Mouse (Mus musculus) stomach, postnatal 0 days (tissue): ENCODE data around the gene Sugct. TPM values are rescaled to one million over a fixed set of nuclear protein-coding genes. Genes with fewer than 3 reads are reported as not detected.

Experiments used
- ATAC-seq: fragments of 200-750 bp; cut with Nextera tagmentation; 2 replicates; pipeline ENCODE4 v1.8.0; 2017; ENCODE audit not compliant: low FRiP score, low TSS enrichment
- DNase-seq: peaks from one replicate; pipeline ENCODE4 v3.0.0-alpha.2; 2016; ENCODE audit warnings: low spot score
- H3K27ac ChIP-seq: fragments of 300-500 bp; sonication (generic); replicated peaks from 2 replicates; pipeline ENCODE4 v1.5.1; 2014; ENCODE audit warnings: mild to moderate bottlenecking, control low read depth
- H3K27me3 ChIP-seq: fragments of 300-500 bp; sonication (generic); 2 replicates; pipeline ENCODE4 v1.6.1; 2014; ENCODE audit warnings: low read length; ENCODE audit not compliant: control insufficient read depth, insufficient read depth
- H3K36me3 ChIP-seq: fragments of 300-500 bp; sonication (generic); 2 replicates; pipeline ENCODE4 v1.6.1; 2014; ENCODE audit warnings: low read length, mixed read lengths; ENCODE audit not compliant: control insufficient read depth, insufficient read depth
- H3K4me1 ChIP-seq: fragments of 300-500 bp; sonication (generic); replicated peaks from 2 replicates; pipeline ENCODE4 v1.6.1; 2014; ENCODE audit warnings: antibody characterized with exemption; ENCODE audit not compliant: control insufficient read depth, insufficient read depth
- H3K4me2 ChIP-seq: fragments of 300-500 bp; sonication (generic); replicated peaks from 2 replicates; pipeline ENCODE4 v1.6.1; 2014; ENCODE audit warnings: low read depth, mild to moderate bottlenecking, control low read depth, moderate library complexity
- H3K4me3 ChIP-seq: fragments of 300-500 bp; sonication (generic); 2 replicates; pipeline ENCODE4 v1.5.1; 2014; ENCODE audit warnings: low read depth, low read length, control low read depth
- H3K9ac ChIP-seq: fragments of 300-500 bp; sonication (generic); 2 replicates; pipeline ENCODE4 v1.6.1; 2014; ENCODE audit warnings: mild to moderate bottlenecking, low read length, control low read depth, mixed read lengths
- H3K9me3 ChIP-seq: fragments of 300-500 bp; sonication (generic); 2 replicates; pipeline ENCODE4 v1.6.1; 2016; ENCODE audit warnings: low read length; ENCODE audit not compliant: control insufficient read depth
- CTCF ChIP-seq: IDR thresholded peaks from 2 replicates; pipeline ENCODE4 v1.5.1; 2016; ENCODE audit warnings: antibody characterized with exemption, low read depth, mild to moderate bottlenecking, moderate library complexity
- EP300 ChIP-seq: optimal IDR thresholded peaks from 2 replicates; pipeline ENCODE3; 2016; ENCODE audit warnings: antibody characterized with exemption
- WGBS: fragments of 180-500 bp; shearing (Covaris S2); extraction: QIAGEN DNeasy Blood & Tissue Kit; methylation state at CpG from one replicate; pipeline ENCODE4 v1.1.7; 2014; 5-methylcytosine and 5-hydroxymethylcytosine counted together
- polyA plus RNA-seq: library from polyadenylated mRNA; unstranded; fragments of >200 nt; fragmentation: Nextera tagmentation; extraction: Ambion mirVana; gene quantifications from 2 replicates; pipeline ENCODE4 v1.2.1, GENCODE M21; 2015

Gene Sugct
- polyA plus RNA-seq, 1 experiment from 2014 or later = 6.1 TPM

DNA sequence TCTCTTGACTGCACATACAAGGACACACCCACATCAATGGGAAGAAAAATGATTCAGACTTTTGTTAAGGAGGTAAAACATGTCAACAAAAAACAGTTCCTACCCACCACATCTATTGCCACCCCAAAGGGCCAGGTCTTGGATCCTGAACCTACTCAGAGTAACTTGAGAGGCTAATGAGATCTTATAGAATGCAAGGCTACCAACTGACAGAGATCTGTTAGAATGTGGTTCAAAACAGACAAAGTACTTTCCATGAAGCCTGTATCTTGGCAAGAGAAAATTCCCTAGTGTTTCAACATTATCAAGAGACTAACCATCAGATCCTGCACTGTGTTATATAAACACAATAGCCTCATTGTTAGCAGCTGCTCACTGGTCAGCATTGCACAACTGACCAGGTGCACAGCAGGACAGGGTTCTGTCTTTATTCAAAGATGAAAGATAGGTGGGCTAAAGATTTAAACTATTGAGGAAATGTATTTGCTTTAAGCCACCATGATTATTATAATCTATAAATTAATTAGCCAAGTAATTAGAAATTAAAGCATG, 548.8 kb downstream of the Sugct start:
- Histone ChIP-seq H3K9me3 (no peaks in the 10 kb centered on the region), H3K27me3 (no peaks in the 10 kb centered on the region), H3K9ac (no peak overlapping the region), H3K36me3 (no peaks in the 10 kb centered on the region), H3K4me3 (no peak overlapping the region), H3K4me1 (no peaks in the 10 kb centered on the region), H3K27ac (no peak overlapping the region), H3K4me2 (no peak overlapping the region)
- DNase-seq (no peak), ATAC-seq (no peak)
- TF ChIP-seq CTCF (no peak), EP300 (no peak)

DNA sequence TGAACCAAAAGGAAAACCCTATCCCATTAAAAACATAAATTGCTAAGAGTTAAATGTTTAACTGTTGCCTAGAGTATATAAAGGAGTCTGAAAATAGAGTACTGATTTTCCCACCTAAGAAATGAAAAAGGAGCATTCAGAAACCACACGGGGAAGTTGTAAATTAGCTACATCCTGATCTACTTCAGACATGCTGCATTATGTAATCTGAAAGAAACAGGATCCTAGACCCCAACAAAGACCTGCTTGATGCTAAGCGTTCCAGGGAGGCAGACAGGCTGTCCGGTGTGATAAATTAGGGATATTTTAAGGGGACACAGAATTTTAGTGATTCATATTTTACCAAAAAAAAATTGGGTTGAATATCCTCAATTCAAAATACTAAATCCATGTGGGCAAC, 579.3 kb downstream of the Sugct start:
- no peak for ATAC-seq
- no peak for TF ChIP-seq CTCF
- no peak for TF ChIP-seq EP300
- Histone ChIP-seq H3K4me1 (no peaks in the 10 kb centered on the region), H3K9ac (no peak overlapping the region), H3K4me2 (no peak overlapping the region), H3K4me3 (no peak overlapping the region), H3K9me3 (no peaks in the 10 kb centered on the region), H3K27ac (no peak overlapping the region), H3K27me3 (no peaks in the 10 kb centered on the region), H3K36me3 (no peaks in the 10 kb centered on the region)
- 56% methylated on average over 3 of the region's 3 CpGs for WGBS
- no peak for DNase-seq

DNA sequence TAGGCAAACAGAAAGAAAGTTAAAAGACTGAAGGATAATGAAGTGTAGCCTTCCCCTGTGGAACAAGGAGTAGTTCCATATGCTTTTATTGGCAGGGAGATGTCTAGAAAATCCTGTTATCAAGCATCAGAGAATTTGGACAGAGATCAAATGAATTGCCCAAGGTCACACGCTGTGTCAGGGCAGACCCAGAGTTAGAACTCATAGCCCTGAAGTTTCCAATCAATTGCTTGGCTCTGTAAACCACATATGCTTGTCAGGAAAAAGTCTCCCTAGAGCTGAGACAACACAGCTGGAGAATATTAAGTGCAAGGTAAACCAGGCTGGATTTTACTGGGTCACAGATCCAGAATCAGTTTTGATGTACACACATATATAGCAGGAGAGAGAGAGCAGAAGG, 593.0 kb downstream of the Sugct start:
- no peak overlapping the region for H3K9ac ChIP-seq
- ATAC-seq (no peak), DNase-seq (no peak)
- H3K4me3 ChIP-seq = no peak overlapping the region
- no peak overlapping the region for H3K27ac ChIP-seq
- no peaks in the 10 kb centered on the region for H3K9me3 ChIP-seq
- no peak overlapping the region for H3K4me2 ChIP-seq
- 63% methylated on average over 1 of the region's 1 CpGs for WGBS
- TF ChIP-seq CTCF (no peak), EP300 (no peak)
- no peaks in the 10 kb centered on the region for H3K27me3 ChIP-seq
- no peaks in the 10 kb centered on the region for H3K4me1 ChIP-seq
- H3K36me3 ChIP-seq = no peaks in the 10 kb centered on the region

DNA sequence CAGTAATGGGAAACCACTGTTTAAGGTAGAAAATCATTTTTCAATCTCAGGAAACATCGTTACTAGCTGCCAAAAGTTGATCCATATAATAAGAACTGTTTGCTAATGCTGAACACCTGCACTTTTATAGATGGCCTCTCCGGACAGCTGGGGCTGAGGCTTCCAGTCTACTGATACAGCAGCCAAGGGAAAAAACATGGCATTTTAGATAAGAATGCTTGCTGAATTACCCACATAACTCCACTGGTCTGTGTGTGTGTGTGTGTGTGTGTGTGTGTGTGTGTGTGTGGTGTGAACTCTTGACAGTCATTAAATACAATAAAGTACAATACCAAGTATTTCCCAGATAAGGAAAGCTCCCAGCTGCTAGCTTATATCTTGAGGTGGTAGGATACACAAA, 608.8 kb downstream of the Sugct start:
- Histone ChIP-seq H3K9ac (no peak overlapping the region), H3K36me3 (no peaks in the 10 kb centered on the region), H3K4me1 (no peaks in the 10 kb centered on the region), H3K9me3 (no peaks in the 10 kb centered on the region), H3K27ac (no peak overlapping the region), H3K27me3 (no peaks in the 10 kb centered on the region), H3K4me2 (no peak overlapping the region), H3K4me3 (no peak overlapping the region)
- 13% methylated on average over 2 of the region's 2 CpGs for WGBS
- DNase-seq (no peak), ATAC-seq (no peak)
- TF ChIP-seq CTCF (no peak), EP300 (no peak)

DNA sequence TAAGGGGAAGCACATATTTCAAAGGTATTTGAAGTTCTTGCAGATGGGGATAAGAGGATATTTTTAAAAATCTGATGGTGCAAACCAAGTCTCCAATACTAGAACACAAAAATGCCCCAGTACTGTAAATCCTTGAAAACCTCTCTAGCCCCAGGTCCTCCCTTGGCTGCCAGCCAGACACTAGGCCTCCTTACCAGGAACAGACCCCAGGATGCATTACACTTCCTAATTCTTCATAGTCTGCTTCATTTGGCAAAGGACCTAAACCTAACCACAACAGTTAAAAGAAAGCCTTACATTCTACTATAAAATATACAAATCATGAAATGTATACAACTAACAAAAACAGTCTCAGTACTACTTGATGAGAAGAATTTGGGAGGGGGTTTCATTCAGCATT, 609.2 kb downstream of the Sugct start:
- no peak overlapping the region for H3K4me2 ChIP-seq
- no peak overlapping the region for H3K9ac ChIP-seq
- no peak for DNase-seq
- no peak overlapping the region for H3K27ac ChIP-seq
- no peaks in the 10 kb centered on the region for H3K9me3 ChIP-seq
- H3K36me3 ChIP-seq = no peaks in the 10 kb centered on the region
- no peak for ATAC-seq
- H3K4me1 ChIP-seq = no peaks in the 10 kb centered on the region
- H3K27me3 ChIP-seq = no peaks in the 10 kb centered on the region
- no peak for TF ChIP-seq EP300
- no peak for TF ChIP-seq CTCF
- H3K4me3 ChIP-seq = no peak overlapping the region

DNA sequence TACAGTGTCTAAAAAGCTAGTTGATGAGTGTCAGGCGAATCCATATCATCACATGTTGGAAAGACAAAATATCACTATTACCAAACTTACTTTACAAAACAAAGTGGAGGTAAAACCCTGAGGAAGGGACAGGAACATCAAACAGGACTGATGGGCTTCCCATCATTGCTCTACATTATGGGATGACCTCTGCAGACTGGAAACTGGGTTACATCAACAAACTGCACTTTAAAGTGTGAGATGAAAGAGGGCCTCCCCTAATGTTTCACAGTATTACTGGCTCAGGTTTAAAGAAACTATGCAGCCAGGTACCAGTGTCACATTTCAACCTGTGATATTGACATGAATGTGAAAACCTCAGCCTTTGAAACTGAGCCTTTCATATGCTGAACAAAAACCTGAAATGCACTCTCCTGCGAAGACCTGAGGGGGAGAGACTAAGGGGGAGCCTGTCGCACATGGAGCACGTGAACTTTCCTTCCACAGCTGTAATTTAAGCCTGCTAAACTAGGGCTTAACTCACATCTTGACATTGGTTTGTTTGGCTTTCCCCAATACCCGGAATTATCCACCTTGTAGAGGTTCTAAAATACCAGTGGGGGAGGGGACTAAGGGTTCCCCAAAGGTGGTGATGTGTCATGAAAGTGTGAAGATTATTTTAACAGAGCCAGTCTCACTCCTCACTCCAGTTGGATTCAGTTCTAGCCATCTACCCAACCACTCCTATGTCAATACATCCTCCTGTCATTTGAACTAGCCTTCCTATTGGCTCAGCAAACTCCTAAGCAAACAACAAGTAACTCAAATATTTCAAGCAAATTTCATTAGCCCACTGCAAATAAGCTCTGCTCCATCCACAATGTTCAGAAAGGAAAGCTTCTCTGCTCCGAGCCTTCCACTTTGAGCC, 610.2 kb downstream of the Sugct start:
- ATAC-seq (no peak), DNase-seq (no peak)
- Histone ChIP-seq H3K4me3 (no peak overlapping the region), H3K4me2 (no peak overlapping the region), H3K4me1 (no peaks in the 10 kb centered on the region), H3K36me3 (no peaks in the 10 kb centered on the region), H3K27me3 (no peaks in the 10 kb centered on the region), H3K27ac (no peak overlapping the region), H3K9ac (no peak overlapping the region), H3K9me3 (no peaks in the 10 kb centered on the region)
- TF ChIP-seq CTCF (no peak), EP300 (no peak)
- 43% methylated on average over 6 of the region's 6 CpGs for WGBS
